Mouse (Mus musculus): ENCODE measurements around the gene Slc24a3. TPM values are rescaled to one million over a fixed set of nuclear protein-coding genes. Genes with fewer than 3 reads are reported as not detected.

Slc24a3 gene
- polyA plus RNA-seq, 1 experiment from 2014 or later = 1.8 TPM

- Histone ChIP-seq H3K4me2 (no peak overlapping the region), H3K4me1 (replicated peaks) (no peaks in the 10 kb centered on the region), H3K36me3 (no peaks in the 10 kb centered on the region), H3K9ac (no peak overlapping the region), H3K9me3 (replicated peaks) (no peaks in the 10 kb centered on the region), H3K27ac (no peak overlapping the region), H3K4me3 (no peak overlapping the region), H3K27me3 (no peaks in the 10 kb centered on the region)
- no peak for ATAC-seq (replicated peaks; ENCODE audit: insufficient number of reproducible peaks, insufficient read depth, low FRiP score, low read depth)
- 45% methylated on average over 4 of the region's 4 CpGs for WGBS
Measured at GRCm38 (mm10) chr2:145370795-145371194, 203.2 kb downstream of the Slc24a3 start.

DNA sequence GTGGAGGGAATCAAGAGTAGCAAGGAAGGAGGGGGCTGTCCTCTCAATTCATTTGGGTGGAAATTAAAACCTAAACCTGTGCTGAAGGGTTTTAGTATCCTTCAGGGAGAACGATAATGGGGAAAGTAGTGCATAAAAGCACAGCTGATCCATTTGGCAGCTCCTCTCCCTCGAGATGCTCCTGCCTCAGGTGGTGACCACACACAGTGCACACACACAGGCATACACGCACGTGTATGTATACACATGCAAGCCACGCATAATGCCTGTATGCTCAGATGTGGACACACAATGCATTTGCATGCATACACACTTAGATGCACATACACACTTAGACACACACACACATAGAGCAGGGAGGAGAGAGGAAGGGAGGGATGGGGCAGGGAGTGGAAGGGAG, 206.2 kb downstream of the Slc24a3 start:
- Histone ChIP-seq H3K4me3 (no peak overlapping the region), H3K27me3 (no peaks in the 10 kb centered on the region), H3K36me3 (no peaks in the 10 kb centered on the region), H3K27ac (no peak overlapping the region), H3K4me2 (no peak overlapping the region), H3K9me3 (replicated peaks) (no peaks in the 10 kb centered on the region), H3K9ac (no peak overlapping the region), H3K4me1 (replicated peaks) (no peaks in the 10 kb centered on the region)
- WGBS = 89% methylated on average over 5 of the region's 5 CpGs
- no peak for ATAC-seq (replicated peaks; ENCODE audit: insufficient number of reproducible peaks, insufficient read depth, low FRiP score, low read depth)

DNA sequence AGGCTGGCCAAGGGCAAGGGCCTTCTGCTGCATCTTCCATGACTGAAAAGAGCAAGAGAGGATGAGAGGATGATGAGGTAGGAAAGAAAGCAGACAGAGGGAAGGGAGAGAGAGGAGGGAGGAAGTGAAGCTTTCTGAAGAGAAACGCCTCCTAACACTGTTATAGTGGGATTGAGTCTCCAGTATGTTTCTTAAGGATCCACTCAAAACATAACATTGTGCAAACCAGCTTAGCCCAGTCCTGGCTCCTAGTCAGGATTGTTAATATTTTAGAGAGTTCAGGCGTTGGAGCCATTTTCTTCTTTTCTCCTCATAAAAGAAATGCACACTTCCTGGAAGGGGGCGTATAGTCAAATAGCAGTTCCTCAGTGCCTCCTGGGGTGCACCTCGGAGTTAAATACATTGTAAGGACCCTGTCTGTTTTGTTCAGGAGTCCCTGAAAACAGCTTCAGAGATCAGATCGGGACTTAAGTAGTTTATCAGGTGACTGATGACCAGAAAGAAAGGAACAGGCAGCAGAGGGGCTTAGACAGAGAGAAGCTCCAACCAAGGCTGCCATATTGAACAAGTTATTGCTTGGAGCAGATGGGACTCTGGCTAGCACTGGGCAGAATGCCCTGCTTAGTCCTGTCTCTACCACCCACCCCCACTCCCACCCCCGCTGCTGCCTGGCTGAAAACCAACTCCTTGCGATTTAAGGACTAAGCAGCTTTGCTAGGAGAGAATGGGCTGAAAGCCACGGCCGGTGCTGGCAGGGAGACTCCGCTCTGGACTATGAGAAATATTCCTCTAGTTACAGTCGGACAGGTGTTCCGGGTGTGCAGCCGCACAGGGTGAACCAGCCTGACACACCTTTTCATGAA, 215.6 kb downstream of the Slc24a3 start:
- no peak for ATAC-seq (replicated peaks; ENCODE audit: insufficient number of reproducible peaks, insufficient read depth, low FRiP score, low read depth)

DNA sequence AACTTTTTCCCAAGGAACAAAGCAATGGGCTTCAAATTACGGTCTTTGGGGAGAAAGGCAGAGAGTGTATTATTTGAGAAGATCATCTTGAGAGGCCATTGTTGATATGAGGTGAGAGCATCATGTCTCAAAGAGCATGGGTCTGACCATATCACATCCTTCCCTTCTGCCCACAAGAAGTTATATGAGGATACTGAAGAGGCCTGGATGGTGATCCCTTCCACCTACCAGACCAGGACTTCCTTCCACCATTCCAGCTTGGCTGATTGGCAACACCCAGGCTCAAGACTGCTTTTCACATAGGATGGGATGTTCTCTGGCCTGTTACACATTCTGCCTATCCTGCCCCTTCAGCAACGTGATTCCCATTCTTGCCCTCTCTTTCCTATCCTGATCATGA, 216.7 kb downstream of the Slc24a3 start:
- no peak for ATAC-seq (replicated peaks; ENCODE audit: insufficient number of reproducible peaks, insufficient read depth, low FRiP score, low read depth)
- Histone ChIP-seq H3K36me3 (no peaks in the 10 kb centered on the region), H3K4me2 (no peak overlapping the region), H3K27me3 (no peaks in the 10 kb centered on the region), H3K4me3 (no peak overlapping the region), H3K27ac (no peak overlapping the region), H3K4me1 (replicated peaks) (peaks cover 16% of the 10 kb centered on the region; the same call in 1 of the 2 replicates), H3K9me3 (replicated peaks) (no peaks in the 10 kb centered on the region), H3K9ac (no peak overlapping the region)
- WGBS = 83% methylated on average over 2 of the region's 2 CpGs

More for the DNA sequence above, 215.6 kb downstream of the Slc24a3 start:
- no peaks in the 10 kb centered on the region for H3K27me3 ChIP-seq
- H3K9ac ChIP-seq = no peak overlapping the region
- H3K36me3 ChIP-seq = no peaks in the 10 kb centered on the region
- no peaks in the 10 kb centered on the region for H3K9me3 ChIP-seq (replicated peaks)
- H3K4me2 ChIP-seq = no peak overlapping the region
- H3K4me3 ChIP-seq = no peak overlapping the region
- WGBS = 78% methylated on average over 13 of the region's 13 CpGs
- no peak overlapping the region for H3K27ac ChIP-seq
- peaks cover 16% of the 10 kb centered on the region; the same call in 1 of the 2 replicates for H3K4me1 ChIP-seq (replicated peaks)

DNA sequence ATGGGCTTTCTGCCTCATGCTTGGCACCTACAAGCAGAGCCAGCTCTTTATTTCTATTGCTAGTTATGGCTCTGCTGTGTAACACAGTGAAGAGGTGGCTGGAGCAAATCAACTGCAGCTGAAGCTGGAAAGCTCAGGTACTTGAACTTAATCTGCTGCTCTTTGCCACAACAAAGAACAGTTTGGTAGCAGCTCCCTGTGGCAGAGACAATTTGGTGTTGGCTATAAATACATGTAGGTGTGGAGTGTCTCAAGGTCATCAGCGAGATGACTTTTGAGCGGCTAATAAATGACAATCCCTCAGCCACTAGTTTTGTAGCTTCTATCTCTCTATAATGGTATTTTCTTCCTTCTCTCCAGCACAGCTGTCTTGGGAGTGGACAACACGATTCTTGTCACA, 217.7 kb downstream of the Slc24a3 start:
- 43% methylated on average over 3 of the region's 3 CpGs for WGBS
- no peak; the same call in 1 of the 2 replicates for ATAC-seq (replicated peaks; ENCODE audit: insufficient number of reproducible peaks, insufficient read depth, low FRiP score, low read depth)

GRCm38 (mm10) chr2:145385773-145386172, 218.2 kb downstream of the Slc24a3 start:
- Histone ChIP-seq H3K27ac (no peak overlapping the region), H3K36me3 (no peaks in the 10 kb centered on the region), H3K9ac (no peak overlapping the region), H3K4me1 (replicated peaks) (peaks cover 16% of the 10 kb centered on the region; the same call in 1 of the 2 replicates), H3K27me3 (no peaks in the 10 kb centered on the region), H3K9me3 (replicated peaks) (no peaks in the 10 kb centered on the region), H3K4me2 (no peak overlapping the region), H3K4me3 (no peak overlapping the region)
- 32% methylated on average over 1 of the region's 1 CpGs for WGBS
- no peak for ATAC-seq (replicated peaks; ENCODE audit: insufficient number of reproducible peaks, insufficient read depth, low FRiP score, low read depth)

More for the DNA sequence above, 217.7 kb downstream of the Slc24a3 start:
- H3K4me3 ChIP-seq = no peak overlapping the region
- no peak overlapping the region for H3K9ac ChIP-seq
- no peaks in the 10 kb centered on the region for H3K36me3 ChIP-seq
- no peaks in the 10 kb centered on the region for H3K9me3 ChIP-seq (replicated peaks)
- no peaks in the 10 kb centered on the region for H3K27me3 ChIP-seq
- H3K4me2 ChIP-seq = no peak overlapping the region
- H3K27ac ChIP-seq = peak overlapping the region; percentile 67
- peaks cover 16% of the 10 kb centered on the region; the same call in 1 of the 2 replicates for H3K4me1 ChIP-seq (replicated peaks)

DNA sequence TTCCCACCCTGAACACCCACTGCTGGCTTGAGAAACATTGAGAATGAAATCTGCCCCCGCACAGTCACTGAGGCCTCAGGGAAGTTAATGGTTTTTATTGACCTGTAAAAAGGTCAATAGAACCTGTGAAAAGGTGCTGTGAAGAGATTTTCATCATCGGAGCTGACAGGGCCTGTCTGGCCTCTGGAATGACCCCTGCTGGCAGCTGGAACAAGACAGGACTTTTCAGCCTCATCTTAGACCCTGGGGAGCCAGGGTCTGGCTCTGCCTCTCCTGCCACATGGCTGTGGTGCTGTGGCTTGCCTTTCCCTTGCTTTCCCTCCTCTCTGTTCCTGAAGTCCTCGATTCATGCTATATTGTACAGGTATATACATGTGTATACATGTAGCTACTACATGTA, 228.2 kb downstream of the Slc24a3 start:
- Histone ChIP-seq H3K4me1 (replicated peaks) (peaks cover 21% of the 10 kb centered on the region), H3K4me2 (no peak overlapping the region), H3K9ac (no peak overlapping the region), H3K4me3 (no peak overlapping the region), H3K27me3 (no peaks in the 10 kb centered on the region), H3K9me3 (replicated peaks) (no peaks in the 10 kb centered on the region), H3K27ac (no peak overlapping the region), H3K36me3 (no peaks in the 10 kb centered on the region)
- 56% methylated on average over 3 of the region's 3 CpGs for WGBS
- ATAC-seq (replicated peaks; ENCODE audit: insufficient number of reproducible peaks, insufficient read depth, low FRiP score, low read depth) = no peak

- no peaks in the 10 kb centered on the region for H3K9me3 ChIP-seq (replicated peaks)
- no peak for ATAC-seq (replicated peaks; ENCODE audit: insufficient number of reproducible peaks, insufficient read depth, low FRiP score, low read depth)
- no peak overlapping the region for H3K9ac ChIP-seq
- H3K4me2 ChIP-seq = no peak overlapping the region
- peaks cover 19% of the 10 kb centered on the region for H3K4me1 ChIP-seq (replicated peaks)
- no peaks in the 10 kb centered on the region for H3K27me3 ChIP-seq
- H3K27ac ChIP-seq = peak overlapping the region; percentile 58; the same call in 1 of the 2 replicates
- H3K4me3 ChIP-seq = no peak overlapping the region
- H3K36me3 ChIP-seq = no peaks in the 10 kb centered on the region
- WGBS = 52% methylated on average over 7 of the region's 7 CpGs
Measured at GRCm38 (mm10) chr2:145396579-145396978, 229.0 kb downstream of the Slc24a3 start.

DNA sequence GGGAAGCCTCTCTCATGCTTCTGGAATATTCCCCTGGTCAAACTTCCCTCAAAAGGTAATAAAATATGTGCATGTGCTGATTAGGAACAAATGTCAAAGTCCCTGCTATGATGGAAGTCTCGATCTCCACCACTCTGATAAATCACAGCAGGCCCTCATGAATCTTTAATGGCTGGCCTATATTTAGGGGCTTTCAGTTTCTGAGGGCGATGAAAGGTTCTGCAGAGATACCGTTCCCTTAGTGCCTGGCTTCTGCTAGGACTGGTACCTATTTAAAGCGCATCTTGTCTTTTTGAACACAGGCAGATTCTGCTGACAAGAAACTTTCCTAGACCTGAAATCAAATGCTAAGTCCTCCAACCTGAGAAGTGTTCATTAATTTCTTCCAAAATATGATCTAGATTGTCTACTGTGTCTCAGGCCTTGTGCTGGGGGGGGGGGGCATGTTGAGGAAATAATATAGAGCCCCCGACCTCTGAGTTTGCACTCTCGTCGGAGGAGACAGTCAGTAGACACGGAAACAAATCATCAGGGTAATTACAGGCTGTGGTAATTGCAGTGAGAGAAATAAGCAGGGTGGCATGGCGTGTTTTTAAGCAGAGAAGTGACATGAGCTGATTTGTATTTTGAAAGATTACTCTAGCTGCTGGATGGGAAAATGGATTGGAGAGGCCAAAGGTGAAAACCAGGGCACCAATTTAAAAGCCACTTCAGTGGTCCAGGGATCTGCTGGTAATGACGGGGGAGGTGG, 230.1 kb downstream of the Slc24a3 start:
- H3K4me2 ChIP-seq = no peak overlapping the region
- WGBS = 37% methylated on average over 10 of the region's 10 CpGs
- H3K9ac ChIP-seq = no peak overlapping the region
- H3K27me3 ChIP-seq = no peaks in the 10 kb centered on the region
- H3K4me1 ChIP-seq (replicated peaks) = peaks cover 20% of the 10 kb centered on the region
- no peaks in the 10 kb centered on the region for H3K9me3 ChIP-seq (replicated peaks)
- no peaks in the 10 kb centered on the region for H3K36me3 ChIP-seq
- no peak for ATAC-seq (replicated peaks; ENCODE audit: insufficient number of reproducible peaks, insufficient read depth, low FRiP score, low read depth)
- no peak overlapping the region for H3K4me3 ChIP-seq
- peak overlapping the region; percentile 58 for H3K27ac ChIP-seq

DNA sequence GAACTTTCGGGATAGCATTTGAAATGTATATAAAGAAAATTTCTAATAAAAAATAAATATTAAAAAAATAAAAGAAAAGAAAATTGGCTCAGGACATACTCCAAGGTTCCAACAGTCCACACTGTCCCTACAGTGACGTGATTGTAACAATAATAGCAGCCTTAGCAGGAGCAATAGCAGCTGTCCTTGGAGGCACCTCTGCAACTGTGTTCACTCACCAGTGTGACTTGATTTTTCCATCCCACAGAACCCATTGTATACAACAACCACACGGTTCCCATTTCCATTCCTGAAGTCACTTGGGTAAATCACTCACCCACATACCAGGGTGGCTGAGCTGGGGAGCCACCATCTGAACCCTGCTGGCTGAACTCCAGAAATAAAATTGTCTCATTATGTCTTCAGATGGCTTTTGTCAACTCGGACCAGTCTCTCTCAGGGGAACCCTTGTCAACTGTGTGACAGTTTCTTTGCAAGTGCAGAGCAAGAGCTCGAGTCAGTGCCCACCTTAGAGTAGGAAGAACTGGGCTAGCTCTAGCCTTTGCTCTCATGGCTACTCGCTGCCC, 233.8 kb downstream of the Slc24a3 start:
- no peak overlapping the region for H3K4me2 ChIP-seq
- no peak overlapping the region for H3K4me3 ChIP-seq
- no peaks in the 10 kb centered on the region for H3K36me3 ChIP-seq
- ATAC-seq (replicated peaks; ENCODE audit: insufficient number of reproducible peaks, insufficient read depth, low FRiP score, low read depth) = peak; percentile 67; the same call in 1 of the 2 replicates
- no peaks in the 10 kb centered on the region for H3K9me3 ChIP-seq (replicated peaks)
- 45% methylated on average over 6 of the region's 6 CpGs for WGBS
- no peaks in the 10 kb centered on the region for H3K27me3 ChIP-seq
- peaks cover 36% of the 10 kb centered on the region for H3K4me1 ChIP-seq (replicated peaks)
- no peak overlapping the region for H3K9ac ChIP-seq
- peak overlapping the region; percentile 37 for H3K27ac ChIP-seq

DNA sequence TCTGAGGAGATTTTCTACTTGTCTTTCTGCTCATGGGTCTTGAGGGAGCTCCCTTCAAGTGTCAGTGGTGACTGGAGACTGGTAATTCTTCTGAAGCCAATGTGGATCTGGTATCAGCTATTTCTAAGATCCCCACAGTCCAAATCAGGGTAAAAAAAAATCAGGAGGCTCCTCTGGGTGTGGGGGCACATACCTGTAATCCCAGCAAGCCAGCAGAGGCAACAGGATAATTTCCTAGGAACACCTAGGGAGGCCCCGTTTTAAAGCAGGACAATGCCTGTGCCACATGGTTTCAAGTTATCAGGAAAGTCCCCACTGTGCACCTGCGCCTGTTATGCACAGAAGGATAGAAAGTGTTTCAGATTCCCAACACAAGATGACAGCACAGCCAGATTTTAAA, 234.4 kb downstream of the Slc24a3 start:
- Histone ChIP-seq H3K4me3 (no peak overlapping the region), H3K9me3 (replicated peaks) (no peaks in the 10 kb centered on the region), H3K36me3 (no peaks in the 10 kb centered on the region), H3K4me2 (no peak overlapping the region), H3K27ac (peak overlapping the region; percentile 37; the same call in 1 of the 2 replicates), H3K27me3 (no peaks in the 10 kb centered on the region), H3K4me1 (replicated peaks) (peaks cover 36% of the 10 kb centered on the region), H3K9ac (no peak overlapping the region)
- no peak for ATAC-seq (replicated peaks; ENCODE audit: insufficient number of reproducible peaks, insufficient read depth, low FRiP score, low read depth)
- 74% methylated on average over 2 of the region's 2 CpGs for WGBS
